Mouse (Mus musculus): ENCODE measurements around the gene Tbx3.

DNA sequence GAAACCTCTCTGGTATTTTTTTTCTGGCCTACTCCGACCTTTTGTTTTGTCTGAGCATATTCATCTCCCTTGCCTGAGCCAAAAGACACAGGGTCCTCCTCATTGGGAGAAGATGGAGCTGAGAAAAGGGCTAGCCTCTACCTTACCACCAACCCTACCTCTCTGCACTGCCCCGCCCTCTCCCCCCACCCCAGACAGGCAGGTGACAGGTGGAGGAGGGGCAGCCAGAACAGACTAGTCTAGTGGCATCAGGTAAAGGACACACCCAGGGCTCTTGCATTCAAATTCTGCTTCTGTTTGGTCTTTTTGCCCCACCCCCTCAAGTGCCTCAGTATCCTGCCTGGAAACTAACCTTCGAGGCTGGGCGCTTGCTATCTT is 11.4 kb downstream of the Tbx3 start:
- TF ChIP-seq GATA1 (IDR thresholded peaks at IDR 0.05; ENCODE audit: low read length) (no peak), TAL1 (IDR thresholded peaks at IDR 0.05; ENCODE audit: low read length) (no peak)
